ENCODE assay signal across 16 mouse cellular contexts in the genomic region with DNA sequence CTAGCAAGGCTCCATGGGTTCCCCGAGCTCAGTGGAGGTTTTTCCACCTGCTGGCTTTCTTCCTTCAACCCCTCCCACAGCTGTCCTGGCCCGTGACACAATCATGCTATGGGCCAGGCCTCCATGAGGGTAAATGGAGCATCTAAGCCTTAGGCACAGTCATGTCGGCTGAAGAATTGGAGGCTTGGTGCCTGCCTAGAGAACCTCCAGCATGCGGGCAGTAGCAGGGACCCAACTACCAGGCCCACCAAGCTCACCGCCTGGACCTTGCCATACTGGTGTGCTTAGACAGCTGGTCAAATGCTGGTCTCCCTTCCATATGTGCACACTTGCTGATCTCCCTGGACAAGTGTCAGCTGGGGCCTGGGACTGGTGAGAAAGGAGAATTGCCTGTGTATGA.
"Had no signal": no experiment of that assay in that cellular context is flagged by ENCODE, and none has a peak within 500 bp of the region (broad histone marks: within the 10 kb centered on the region; RNA-seq: fewer than 3 reads in every experiment).

No protein-coding gene starts in this region.

- H3K9ac ChIP-seq: limb, embryonic 12.5 days; limb, embryonic 15.5 days; liver, embryonic 14.5 days; liver, postnatal 0 days; lung, embryonic 14.5 days; midbrain, embryonic 12.5 days; midbrain, embryonic 15.5 days had no signal

- H3K4me3 ChIP-seq: limb, embryonic 12.5 days; limb, embryonic 15.5 days; midbrain, embryonic 12.5 days; midbrain, embryonic 15.5 days; neural tube, embryonic 13.5 days had no signal

- H3K9me3 ChIP-seq: limb, embryonic 12.5 days; limb, embryonic 15.5 days; midbrain, embryonic 12.5 days; midbrain, embryonic 15.5 days; neural tube, embryonic 13.5 days had no signal

- H3K27ac ChIP-seq: limb, embryonic 12.5 days; limb, embryonic 15.5 days; liver, embryonic 14.5 days; macrophage; midbrain, embryonic 12.5 days; midbrain, embryonic 15.5 days; neural tube, embryonic 13.5 days had no signal

- ATAC-seq: liver, postnatal 0 days; lung, postnatal 0 days; midbrain, embryonic 15.5 days had no signal

- H3K27me3 ChIP-seq: limb, embryonic 12.5 days; limb, embryonic 15.5 days; midbrain, embryonic 15.5 days; neural tube, embryonic 13.5 days had no signal

- H3K4me2 ChIP-seq: limb, embryonic 12.5 days; limb, embryonic 15.5 days; liver, embryonic 11.5 days; lung, embryonic 14.5 days; midbrain, embryonic 12.5 days; midbrain, embryonic 15.5 days; neural tube, embryonic 13.5 days had no signal

- H3K36me3 ChIP-seq: limb, embryonic 12.5 days; midbrain, embryonic 12.5 days; midbrain, embryonic 15.5 days; neural tube, embryonic 13.5 days had no signal

- DNase-seq: kidney, adult 9 months; kidney, postnatal 14 days; kidney, postnatal 4 days; left cerebral cortex, postnatal 4 days; liver, postnatal 0 days; lung, embryonic 14.5 days; thymus, postnatal 25 days had no signal
